Mouse (Mus musculus) T-cell, adult 2 months (primary cell): ENCODE results near the gene Stambpl1.

ENCODE experiments used
- DNase-seq: peaks from one replicate; pipeline ENCODE4 v3.0.0; 2022; ENCODE audit warnings: low spot score

Gene Stambpl1

DNA sequence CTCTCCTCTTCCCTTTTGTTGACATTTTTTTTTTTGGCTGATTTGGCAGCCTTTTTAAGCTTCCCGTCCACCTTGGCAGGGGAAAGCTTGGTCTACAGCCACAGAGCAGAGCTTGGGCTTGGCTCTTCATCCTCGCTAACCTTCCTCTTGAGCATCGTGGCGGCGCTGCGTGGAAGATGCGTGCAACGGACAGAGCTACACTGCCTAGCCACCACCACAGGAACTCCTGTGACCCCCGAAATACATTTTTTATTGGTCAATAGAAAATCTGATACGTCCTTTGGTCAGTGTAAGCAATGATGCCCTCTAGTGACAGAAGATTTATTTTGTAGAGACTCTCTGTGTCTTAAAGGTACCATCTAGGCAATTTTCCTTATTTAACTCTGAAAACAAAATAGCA, 92.4 kb downstream of the Stambpl1 start:
- DNase-seq = no peak

DNA sequence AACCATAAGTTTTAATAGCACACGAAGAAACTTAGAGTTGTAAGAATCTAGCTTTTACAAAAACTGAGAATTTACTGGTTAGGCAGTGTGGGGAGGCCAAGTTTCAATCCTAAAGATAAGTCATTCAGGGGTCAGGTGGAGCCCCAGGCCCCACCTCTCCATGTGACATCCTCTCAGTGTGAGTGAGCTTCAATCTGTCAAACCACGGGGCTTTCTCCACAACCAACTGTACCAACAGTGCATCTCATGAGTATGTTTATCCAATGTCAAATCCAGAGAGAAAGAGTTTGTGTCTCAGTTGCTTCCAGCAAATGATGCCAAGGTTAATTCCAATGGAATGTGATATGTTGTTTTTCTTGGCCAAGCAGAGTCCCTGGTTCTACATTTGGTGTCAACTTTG, 92.8 kb downstream of the Stambpl1 start:
- DNase-seq = no peak

DNA sequence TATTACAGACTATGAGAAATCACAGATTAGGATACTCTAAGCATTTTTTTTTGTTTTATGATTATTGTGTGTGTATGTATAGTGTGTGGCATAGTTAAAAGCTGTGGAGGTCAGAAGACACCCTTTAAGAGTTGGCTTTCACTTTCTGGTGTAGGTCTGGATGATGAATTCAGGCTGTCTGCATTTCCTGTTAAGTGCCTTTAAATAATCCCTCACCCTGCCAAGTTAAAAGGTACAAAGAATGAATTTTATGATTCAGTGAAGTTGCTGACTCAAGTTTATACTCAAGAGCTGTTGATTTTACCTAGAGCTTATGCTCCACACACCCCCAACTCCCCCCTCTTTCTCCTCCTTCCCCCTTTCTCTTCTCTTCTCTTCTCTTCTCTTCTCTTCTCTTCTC, 95.2 kb downstream of the Stambpl1 start:
- no peak for DNase-seq

DNA sequence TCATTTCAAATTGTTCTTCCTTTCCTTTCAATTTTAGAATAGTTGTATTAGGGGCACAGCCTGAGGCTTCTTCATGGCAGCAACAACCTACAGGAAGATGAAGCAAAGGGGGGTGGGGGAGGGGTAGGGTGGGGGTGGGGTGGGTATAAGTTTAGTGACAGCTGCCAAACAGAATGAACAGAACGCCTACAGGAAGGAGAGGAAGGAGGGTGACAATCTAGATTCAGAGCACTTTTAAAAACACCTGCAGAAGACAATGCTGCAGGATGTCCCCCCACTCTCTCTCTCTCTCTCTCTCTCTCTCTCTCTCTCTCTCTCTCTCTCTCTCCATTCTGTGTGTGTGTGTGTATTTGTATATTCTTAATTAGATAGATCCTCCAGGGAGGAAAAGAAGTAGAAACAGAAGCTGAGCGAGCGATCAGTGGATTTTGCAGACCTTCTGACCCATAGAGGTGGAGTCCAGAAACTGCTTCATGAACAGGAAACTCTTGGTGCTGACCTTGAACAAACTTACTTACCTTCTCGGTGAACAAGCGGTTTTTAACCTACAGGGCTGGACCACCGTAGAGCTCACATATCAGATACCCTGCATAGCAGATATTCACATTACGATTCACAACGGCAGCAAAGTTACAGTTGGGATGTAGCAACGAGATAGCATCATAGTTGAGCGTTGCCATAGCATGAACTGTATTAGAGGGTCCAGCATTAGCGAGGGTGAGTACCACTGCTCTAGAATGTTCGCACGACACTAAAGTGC, 95.8 kb downstream of the Stambpl1 start:
- no peak for DNase-seq

DNA sequence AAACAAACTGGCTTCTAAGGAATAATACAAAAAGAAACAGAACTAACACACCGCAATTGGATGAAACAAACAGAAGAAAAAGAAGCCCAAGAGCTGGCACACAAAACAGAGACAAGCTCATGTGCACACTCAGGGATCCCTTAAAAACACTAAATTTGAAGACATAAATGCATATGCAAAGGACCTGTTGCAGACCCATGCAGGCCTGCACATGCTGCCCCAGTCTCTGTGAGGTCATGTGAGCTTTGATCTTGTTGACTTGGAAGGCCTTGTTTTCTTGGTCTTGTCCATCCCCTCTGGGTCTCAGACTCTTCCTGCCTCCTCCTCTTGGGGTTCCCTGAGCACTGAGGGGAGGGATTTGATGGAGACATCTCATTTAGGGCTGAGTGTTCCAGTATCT, 96.7 kb downstream of the Stambpl1 start:
- no peak for DNase-seq
